Mouse (Mus musculus) myocyte (in vitro differentiated cells): ENCODE measurements around the gene Ifit1bl2. TPM values are rescaled to one million over a fixed set of nuclear protein-coding genes. Genes with fewer than 3 reads are reported as not detected.

Source experiments
- H3K27me3 ChIP-seq: one replicate; pipeline ENCODE4 v1.6.1; 2011; ENCODE audit not compliant: control insufficient read depth, insufficient read depth, insufficient read length
- H3K36me3 ChIP-seq: one replicate; pipeline ENCODE4 v1.6.1; 2011; ENCODE audit not compliant: control insufficient read depth, insufficient read depth
- H3K4me2 ChIP-seq: one replicate; pipeline ENCODE4 v1.6.1; 2011; ENCODE audit warnings: low read depth, control low read depth
- H3K4me3 ChIP-seq: one replicate; pipeline ENCODE4 v1.5.1; 2011; ENCODE audit warnings: mild to moderate bottlenecking, control low read depth, moderate library complexity
- H3K79me2 ChIP-seq: one replicate; pipeline ENCODE4 v1.6.1; 2011; ENCODE audit not compliant: control insufficient read depth, insufficient read depth
- H3ac ChIP-seq: one replicate; pipeline ENCODE4 v1.6.1; 2011; ENCODE audit not compliant: control insufficient read depth, insufficient read length
- CEBPB ChIP-seq: IDR thresholded peaks from 2 replicates; pipeline ENCODE4 v1.6.1; 2011; ENCODE audit warnings: mild to moderate bottlenecking, moderate library complexity; ENCODE audit not compliant: poor library complexity, insufficient read depth, severe bottlenecking
- E2F4 ChIP-seq: IDR thresholded peaks from one replicate; pipeline ENCODE4 v1.6.1; 2011; ENCODE audit warnings: mild to moderate bottlenecking, control low read depth, moderate library complexity; ENCODE audit not compliant: insufficient read depth
- MAX ChIP-seq: IDR thresholded peaks from one replicate; pipeline ENCODE4 v1.6.1; 2011; ENCODE audit warnings: low read depth, mild to moderate bottlenecking, control low read depth
- MYOD1 ChIP-seq, 3 experiments: IDR thresholded peaks; one replicate each; pipeline ENCODE4 v1.6.1; 2011; ENCODE audit warnings: control low read depth in 2 of 3, low read depth in 2 of 3, mild to moderate bottlenecking in 2 of 3, moderate library complexity in 1 of 3; ENCODE audit not compliant: insufficient read length in 2 of 3, control insufficient read depth in 1 of 3
- MYOG ChIP-seq, 3 experiments: IDR thresholded peaks; one replicate each; pipeline ENCODE4 v1.6.1; 2011; ENCODE audit warnings: control low read depth in 2 of 3, low read depth in 2 of 3, mild to moderate bottlenecking in 2 of 3; ENCODE audit not compliant: insufficient read length in 2 of 3, control insufficient read depth in 1 of 3, insufficient read depth in 1 of 3
- POLR2A ChIP-seq: IDR thresholded peaks from one replicate; pipeline ENCODE4 v1.6.1; 2011; ENCODE audit warnings: low read depth, mild to moderate bottlenecking, control low read depth, moderate library complexity; ENCODE audit not compliant: insufficient read length
- POLR2AphosphoS2 ChIP-seq: IDR thresholded peaks from one replicate; pipeline ENCODE4 v1.6.1; 2011; ENCODE audit warnings: low read depth, control low read depth; ENCODE audit not compliant: insufficient read length
- REST ChIP-seq: IDR thresholded peaks from one replicate; pipeline ENCODE4 v1.6.1; 2011; ENCODE audit warnings: mild to moderate bottlenecking, control low read depth, moderate library complexity; ENCODE audit not compliant: insufficient read depth, insufficient read length
- SRF ChIP-seq: IDR thresholded peaks from one replicate; pipeline ENCODE4 v1.6.1; 2011; ENCODE audit warnings: low read depth; ENCODE audit not compliant: control insufficient read depth, insufficient read length
- TCF12 ChIP-seq: IDR thresholded peaks from one replicate; pipeline ENCODE4 v1.6.1; 2011; ENCODE audit warnings: mild to moderate bottlenecking, control low read depth; ENCODE audit not compliant: poor library complexity, insufficient read depth, severe bottlenecking
- TCF3 ChIP-seq: IDR thresholded peaks from one replicate; pipeline ENCODE4 v1.6.1; 2011; ENCODE audit warnings: low read depth, control low read depth; ENCODE audit not compliant: insufficient read length
- USF1 ChIP-seq: IDR thresholded peaks from one replicate; pipeline ENCODE4 v1.6.1; 2011; ENCODE audit warnings: low read depth, mild to moderate bottlenecking, control low read depth, moderate library complexity
- polyA plus RNA-seq: library from polyadenylated mRNA; unstranded; fragments of >200 nt; fragmentation: generic; extraction: Trizol; gene quantifications from one replicate; pipeline ENCODE4 v1.2.1, GENCODE M21; 2012; ENCODE audit warnings: missing spikeins

Gene Ifit1bl2
- polyA plus RNA-seq, 1 experiment = 0.02 TPM

DNA sequence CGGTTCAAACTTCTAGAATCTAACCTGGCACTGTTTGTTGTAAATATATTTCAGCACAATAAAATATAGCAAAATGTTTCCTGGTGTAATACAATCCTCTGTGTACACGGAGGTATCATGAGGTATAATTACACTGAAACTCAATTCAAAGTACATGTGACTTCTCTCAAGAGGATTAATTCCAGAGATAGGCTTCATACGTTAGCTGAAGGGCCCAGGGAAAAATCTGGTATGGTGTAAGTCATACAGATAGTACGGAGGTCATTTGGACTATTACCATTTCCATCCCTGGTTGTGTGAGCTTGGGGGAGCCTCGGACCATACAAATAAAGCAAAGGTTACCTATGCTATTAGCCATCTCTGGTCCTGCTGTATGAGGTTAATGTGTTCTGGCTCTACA is 2.1 kb upstream of the Ifit1bl2 start:
- no peaks in the 10 kb centered on the region for H3K79me2 ChIP-seq
- H3K4me2 ChIP-seq = no peak overlapping the region
- H3K4me3 ChIP-seq = no peak overlapping the region
- H3K27me3 ChIP-seq = peaks cover 5% of the 10 kb centered on the region
- H3ac ChIP-seq = no peak overlapping the region
- TF ChIP-seq E2F4 (no peak), MYOD1 (IDR thresholded peaks at IDR 0.05; ENCODE audit: control insufficient read depth in 1 of 3, insufficient read length in 2 of 3, low read depth in 2 of 3) (no peak), POLR2A (no peak), TCF3 (no peak), REST (no peak)
- no peaks in the 10 kb centered on the region for H3K36me3 ChIP-seq

DNA sequence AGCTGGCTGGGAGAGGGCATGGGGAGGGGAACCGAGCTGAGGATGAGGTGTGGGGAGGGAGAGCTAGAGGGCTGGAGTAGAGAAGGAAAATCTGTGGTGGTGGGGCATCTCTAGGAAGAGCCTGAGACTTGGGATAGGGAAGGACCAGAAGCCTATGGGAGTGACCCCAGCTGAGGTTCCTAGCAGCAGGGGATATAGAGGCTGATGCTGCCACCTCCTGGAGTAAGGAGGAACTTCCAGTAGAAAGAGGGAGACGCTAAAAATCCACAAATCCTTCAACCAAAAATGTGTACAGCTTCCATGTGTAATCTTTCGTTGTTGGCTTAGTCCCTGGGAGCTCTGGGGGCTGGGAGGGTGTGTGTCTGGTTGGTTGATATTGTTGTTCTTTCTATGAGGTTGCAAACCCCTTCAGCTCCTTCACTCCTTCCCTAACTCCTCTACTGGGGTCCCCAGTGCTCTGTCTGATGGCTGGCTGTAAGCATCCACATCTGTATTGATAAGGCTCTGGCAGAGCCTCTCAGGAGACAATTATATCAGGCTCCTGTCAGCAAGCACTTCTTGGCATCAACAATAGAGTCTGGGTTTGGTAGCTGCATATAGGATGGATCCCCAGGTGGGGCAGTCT is 3.5 kb downstream of the Ifit1bl2 start:
- no peak for TF ChIP-seq REST
- no peak overlapping the region for H3K4me2 ChIP-seq

DNA sequence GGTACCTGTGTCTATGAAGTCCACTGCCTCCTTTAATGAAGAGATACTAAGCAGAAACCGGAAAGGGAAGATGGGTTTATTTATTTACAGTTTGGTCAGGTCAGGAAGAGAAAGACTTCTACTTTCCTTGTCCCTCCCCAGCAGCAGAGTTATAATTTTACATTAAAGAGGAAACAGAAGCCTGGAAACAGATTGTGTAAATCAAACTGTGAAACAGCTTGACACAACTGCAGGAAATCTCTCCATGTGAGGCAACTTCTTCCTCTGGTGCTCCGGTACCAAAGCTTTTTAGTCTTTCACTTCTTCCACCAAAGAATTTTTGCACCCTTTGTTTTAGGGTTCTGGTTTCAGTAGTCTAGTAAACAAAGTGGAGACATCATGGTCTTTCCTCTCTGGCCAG is 7.1 kb downstream of the Ifit1bl2 start:
- no peak for TF ChIP-seq POLR2AphosphoS2
- TF ChIP-seq MYOG (IDR thresholded peaks at IDR 0.05; ENCODE audit: control insufficient read depth in 1 of 3, insufficient read depth in 1 of 3, insufficient read length in 2 of 3, low read depth in 2 of 3) = no peak
- TF ChIP-seq E2F4 = no peak
- no peak for TF ChIP-seq TCF12
- no peak for TF ChIP-seq TCF3
- TF ChIP-seq REST = no peak
- no peak for TF ChIP-seq USF1
- TF ChIP-seq CEBPB = no peak
- no peak for TF ChIP-seq MYOD1 (IDR thresholded peaks at IDR 0.05; ENCODE audit: control insufficient read depth in 1 of 3, insufficient read length in 2 of 3, low read depth in 2 of 3)
- TF ChIP-seq POLR2A = no peak
- TF ChIP-seq MAX = no peak
- no peak for TF ChIP-seq SRF
- H3K79me2 ChIP-seq = no peaks in the 10 kb centered on the region
- H3K36me3 ChIP-seq = no peaks in the 10 kb centered on the region
- no peak overlapping the region for H3K4me2 ChIP-seq
- H3K4me3 ChIP-seq = no peak overlapping the region
- H3K27me3 ChIP-seq = peaks cover 13% of the 10 kb centered on the region
- no peak overlapping the region for H3ac ChIP-seq

More for the DNA sequence above, 3.5 kb downstream of the Ifit1bl2 start:
- Histone ChIP-seq H3K36me3 (no peaks in the 10 kb centered on the region), H3K27me3 (peaks cover 7% of the 10 kb centered on the region), H3ac (no peak overlapping the region), H3K79me2 (no peaks in the 10 kb centered on the region), H3K4me3 (no peak overlapping the region)

DNA sequence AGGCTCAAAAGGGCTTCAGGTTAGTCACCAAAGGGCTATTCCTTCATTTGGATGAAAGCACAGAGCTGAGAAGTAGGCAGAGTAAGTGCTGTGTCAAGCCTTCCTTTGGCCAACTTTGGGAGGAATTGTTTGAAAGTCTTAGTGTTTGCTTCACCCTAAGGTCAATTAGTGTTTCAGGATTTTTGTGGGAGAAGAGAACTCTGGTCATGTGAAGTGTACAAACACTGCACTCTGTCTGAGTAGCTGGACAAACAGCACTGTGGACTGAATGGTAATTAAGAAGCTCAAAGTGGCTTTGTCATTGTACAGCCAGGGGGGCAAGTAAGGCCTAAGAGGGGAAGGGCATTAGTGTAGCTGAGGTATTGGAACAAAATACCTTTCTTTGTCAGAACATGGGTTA is 9.1 kb downstream of the Ifit1bl2 start:
- TF ChIP-seq MAX = no peak
- TF ChIP-seq CEBPB = no peak
- TF ChIP-seq POLR2AphosphoS2 = no peak
- TF ChIP-seq E2F4 = no peak
- TF ChIP-seq SRF = no peak
- no peak for TF ChIP-seq TCF3
- TF ChIP-seq POLR2A = no peak
- no peak for TF ChIP-seq USF1
- TF ChIP-seq REST = no peak
- no peak for TF ChIP-seq MYOG (IDR thresholded peaks at IDR 0.05; ENCODE audit: control insufficient read depth in 1 of 3, insufficient read depth in 1 of 3, insufficient read length in 2 of 3, low read depth in 2 of 3)
- TF ChIP-seq MYOD1 (IDR thresholded peaks at IDR 0.05; ENCODE audit: control insufficient read depth in 1 of 3, insufficient read length in 2 of 3, low read depth in 2 of 3) = no peak
- no peak for TF ChIP-seq TCF12
- no peaks in the 10 kb centered on the region for H3K36me3 ChIP-seq
- H3K4me2 ChIP-seq = no peak overlapping the region
- no peaks in the 10 kb centered on the region for H3K79me2 ChIP-seq
- H3K27me3 ChIP-seq = peaks cover 13% of the 10 kb centered on the region
- no peak overlapping the region for H3ac ChIP-seq
- no peak overlapping the region for H3K4me3 ChIP-seq

DNA sequence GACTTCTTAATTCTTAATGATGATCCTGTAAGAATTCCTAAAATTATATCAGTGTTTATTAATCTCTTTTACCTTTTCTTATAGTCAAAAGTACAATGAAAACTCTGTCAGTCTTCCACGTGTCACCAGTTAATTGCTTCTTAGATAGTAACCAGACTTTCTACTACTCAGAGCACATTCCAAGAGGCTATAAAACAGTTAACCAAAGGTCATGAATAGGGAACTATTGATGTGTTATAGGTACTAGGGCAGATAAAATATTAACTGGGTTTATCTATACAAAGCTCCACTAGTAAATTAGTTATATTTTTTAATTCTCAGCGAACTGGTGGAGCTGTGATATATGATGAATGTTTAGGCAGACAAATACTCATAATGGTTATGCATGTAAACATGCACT is 13.0 kb downstream of the Ifit1bl2 start:
- no peak overlapping the region for H3K4me2 ChIP-seq
- no peak overlapping the region for H3K4me3 ChIP-seq
- TF ChIP-seq MAX (no peak), TCF12 (no peak), REST (no peak), POLR2AphosphoS2 (no peak), MYOG (IDR thresholded peaks at IDR 0.05; ENCODE audit: control insufficient read depth in 1 of 3, insufficient read depth in 1 of 3, insufficient read length in 2 of 3, low read depth in 2 of 3) (no peak), USF1 (no peak), POLR2A (no peak), TCF3 (no peak), CEBPB (no peak), MYOD1 (IDR thresholded peaks at IDR 0.05; ENCODE audit: control insufficient read depth in 1 of 3, insufficient read length in 2 of 3, low read depth in 2 of 3) (no peak), E2F4 (no peak), SRF (no peak)
- H3ac ChIP-seq = no peak overlapping the region
- peaks cover 27% of the 10 kb centered on the region for H3K27me3 ChIP-seq
- no peaks in the 10 kb centered on the region for H3K36me3 ChIP-seq
- H3K79me2 ChIP-seq = no peaks in the 10 kb centered on the region
